Mouse (Mus musculus): Measurements from ENCODE around the gene Gm21149. TPM values are rescaled to one million over a fixed set of nuclear protein-coding genes. Genes with fewer than 3 reads are reported as not detected.

The Gm21149 gene
- not detected for polyA plus RNA-seq (2014; fragmentation: Illumina TruSeq; extraction: RNeasy Lipid Tissue Mini Kit (QIAGEN cat#74804); ENCODE audit: low read depth, low replicate concordance)

GRCm38 (mm10) chr5:15476423-15476822 lies at the start of gene Gm21149:
Gene Gm21149 (minus strand): TSS chr5:15476523.

Other genes with a start within 250 kb of the Gm21149 start
- gene Gm21190, start 52.7 kb upstream of the Gm21149 start, polyA plus RNA-seq (2014; fragmentation: Illumina TruSeq; extraction: RNeasy Lipid Tissue Mini Kit (QIAGEN cat#74804); ENCODE audit: low read depth, low replicate concordance) = 0.53 TPM
- gene Gm21083, start 100.8 kb upstream of the Gm21149 start, polyA plus RNA-seq (2014; fragmentation: Illumina TruSeq; extraction: RNeasy Lipid Tissue Mini Kit (QIAGEN cat#74804); ENCODE audit: low read depth, low replicate concordance) = not detected
- not detected for gene Speer4d, start 142.5 kb upstream of the Gm21149 start, polyA plus RNA-seq (2014; fragmentation: Illumina TruSeq; extraction: RNeasy Lipid Tissue Mini Kit (QIAGEN cat#74804); ENCODE audit: low read depth, low replicate concordance)
- not detected for gene 4930572O03Rik, start 180.5 kb upstream of the Gm21149 start, polyA plus RNA-seq (2014; fragmentation: Illumina TruSeq; extraction: RNeasy Lipid Tissue Mini Kit (QIAGEN cat#74804); ENCODE audit: low read depth, low replicate concordance)
- gene Speer4c, start 237.7 kb upstream of the Gm21149 start, polyA plus RNA-seq (2014; fragmentation: Illumina TruSeq; extraction: RNeasy Lipid Tissue Mini Kit (QIAGEN cat#74804); ENCODE audit: low read depth, low replicate concordance) = not detected

Data from kidney, adult 10 weeks (tissue).